Mouse (Mus musculus): ENCODE data around the gene Hbp1. TPM values are rescaled to one million over a fixed set of nuclear protein-coding genes. Genes with fewer than 3 reads are reported as not detected.

Hbp1 gene
- polyA plus RNA-seq, 1 experiment from 2014 or later: 93.5 TPM

- no peaks in the 10 kb centered on the region for H3K4me1 ChIP-seq (replicated peaks)
- H3K4me2 ChIP-seq: no peak overlapping the region
- H3K9ac ChIP-seq: no peak overlapping the region
- no peak for ATAC-seq (replicated peaks; ENCODE audit: insufficient number of reproducible peaks, insufficient read depth, low FRiP score, low read depth)
- H3K27me3 ChIP-seq: no peaks in the 10 kb centered on the region
- H3K4me3 ChIP-seq: no peak overlapping the region
- WGBS: 73% methylated on average over 4 of the region's 4 CpGs
- H3K27ac ChIP-seq: no peak overlapping the region
- H3K36me3 ChIP-seq: peaks cover 17% of the 10 kb centered on the region
- no peaks in the 10 kb centered on the region for H3K9me3 ChIP-seq (replicated peaks)
Measured at GRCm38 (mm10) chr12:31884365-31884764, 66.0 kb downstream of the Hbp1 start.

- Histone ChIP-seq H3K4me2 (no peak overlapping the region), H3K4me1 (replicated peaks) (no peaks in the 10 kb centered on the region), H3K27ac (no peak overlapping the region), H3K36me3 (peaks cover 12% of the 10 kb centered on the region), H3K27me3 (no peaks in the 10 kb centered on the region), H3K9ac (no peak overlapping the region), H3K4me3 (no peak overlapping the region), H3K9me3 (replicated peaks) (no peaks in the 10 kb centered on the region)
- no peak for ATAC-seq (replicated peaks; ENCODE audit: insufficient number of reproducible peaks, insufficient read depth, low FRiP score, low read depth)
- WGBS: 63% methylated on average over 1 of the region's 1 CpGs
Measured at GRCm38 (mm10) chr12:31882736-31883135, 67.6 kb downstream of the Hbp1 start.

- Histone ChIP-seq H3K36me3 (no peaks in the 10 kb centered on the region), H3K9ac (no peak overlapping the region), H3K9me3 (replicated peaks) (no peaks in the 10 kb centered on the region), H3K4me1 (replicated peaks) (peaks cover 2% of the 10 kb centered on the region; the same call in 1 of the 2 replicates), H3K4me3 (no peak overlapping the region), H3K4me2 (no peak overlapping the region), H3K27ac (peak overlapping the region; percentile 42), H3K27me3 (no peaks in the 10 kb centered on the region)
- ATAC-seq (replicated peaks; ENCODE audit: insufficient number of reproducible peaks, insufficient read depth, low FRiP score, low read depth): no peak
- WGBS: 57% methylated on average over 4 of the region's 4 CpGs
Measured at GRCm38 (mm10) chr12:31876775-31877174, 73.6 kb downstream of the Hbp1 start.

Other genes starting within 250 kb of the Hbp1 start
- gene Gpr22, start 236.6 kb downstream of the Hbp1 start, polyA plus RNA-seq (2015; fragmentation: Nextera tagmentation; extraction: Ambion mirVana): 5.8 and 8.2 TPM in 2 replicates
- 10.2 and 13.3 TPM in 2 replicates for gene Prkar2b, start 110.8 kb upstream of the Hbp1 start, polyA plus RNA-seq (2015; fragmentation: Nextera tagmentation; extraction: Ambion mirVana)

Measured in heart, embryonic 15.5 days (tissue).